Mouse (Mus musculus) naive thymus-derived CD4-positive, alpha-beta T cell, adult 5 months (primary cell): ENCODE results near the gene Rgs21. TPM values are rescaled to one million over a fixed set of nuclear protein-coding genes. Genes with fewer than 3 reads are reported as not detected.

Source experiments
- polyA plus RNA-seq: library from polyadenylated mRNA; unstranded; fragments of 100-300 nt; shearing (Covaris generic); gene quantifications from one replicate; pipeline ENCODE4 v1.2.1, GENCODE M21; 2017

Rgs21 gene
- not detected for polyA plus RNA-seq

DNA sequence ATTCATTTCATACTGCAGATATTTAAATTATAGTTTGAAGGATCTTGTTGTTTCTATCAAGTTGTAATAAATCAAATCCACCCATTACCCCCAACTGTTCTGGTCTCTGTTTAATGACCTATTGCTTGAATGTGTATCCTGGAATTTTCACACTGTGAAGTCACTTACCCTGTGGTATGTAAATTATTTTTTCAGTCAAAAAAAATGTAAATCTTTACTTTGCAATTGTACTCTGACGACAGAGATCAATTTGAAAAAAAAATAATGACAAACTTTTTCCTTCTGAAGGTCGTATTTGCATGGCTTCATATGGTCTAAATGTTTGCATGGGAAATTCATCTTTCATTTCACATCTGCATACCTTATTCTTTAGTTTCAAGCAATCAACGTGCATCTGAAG is at the start of gene Rgs21:
Rgs21 (minus strand) TSS at position 101 of the 400 bp plus-strand sequence.

Other genes with a start within 250 kb of the Rgs21 start
- not detected for gene Rgs18, start 207.8 kb upstream of the Rgs21 start, polyA plus RNA-seq